Mouse (Mus musculus) c-Kit-positive CD71-positive TER-119-negative erythroid progenitor cells, embryonic 14.5 days (primary cell): Measurements from ENCODE around the gene Il17ra.
A peak's percentile ranks its signal among the peaks of the same experiment; 100 is the strongest.

ENCODE experiments used
- DNase-seq: peaks from one replicate; pipeline ENCODE4 v3.0.0-alpha.2; 2013; ENCODE audit warnings: low read depth

The Il17ra gene

DNA sequence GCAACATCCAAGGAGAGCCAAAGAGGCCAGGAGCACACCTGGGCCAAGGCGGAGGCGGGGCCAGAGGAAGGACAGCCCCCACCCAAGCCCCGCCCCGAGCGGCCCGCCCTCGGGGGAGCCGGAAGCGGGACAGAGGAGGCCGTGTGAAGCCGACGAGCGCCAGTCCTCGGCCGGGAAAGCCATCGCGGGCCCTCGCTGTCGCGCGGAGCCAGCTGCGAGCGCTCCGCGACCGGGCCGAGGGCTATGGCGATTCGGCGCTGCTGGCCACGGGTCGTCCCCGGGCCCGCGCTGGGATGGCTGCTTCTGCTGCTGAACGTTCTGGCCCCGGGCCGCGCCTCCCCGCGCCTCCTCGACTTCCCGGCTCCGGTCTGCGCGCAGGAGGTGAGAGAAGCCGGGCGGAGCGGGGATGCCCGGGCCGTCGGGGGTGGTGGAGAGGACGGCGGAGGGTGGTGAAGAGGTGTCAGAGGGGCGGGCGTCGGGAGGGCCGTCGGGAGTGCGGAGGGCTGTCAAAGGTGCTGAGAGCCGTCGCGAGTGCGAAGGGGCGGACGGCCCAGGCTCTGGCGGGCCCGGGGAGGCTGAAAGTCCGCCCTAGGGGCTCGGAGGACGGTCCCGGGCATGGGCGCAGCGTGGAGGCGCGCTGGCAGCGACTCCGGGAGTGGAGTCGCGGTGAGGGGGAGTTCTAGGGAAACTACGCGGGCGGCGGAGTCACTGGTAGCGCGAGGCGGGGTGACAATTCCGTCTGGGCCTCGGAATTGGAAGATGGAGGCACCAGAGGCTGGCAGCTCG is at the start of gene Il17ra:
Il17ra (plus strand) TSS at position 162 of the 786 bp plus-strand sequence.
- DNase-seq: peak; percentile 68

- no peak for DNase-seq
Observed at GRCm38 (mm10) chr6:120438161-120438560, 24.9 kb upstream of the Il17ra start.

DNA sequence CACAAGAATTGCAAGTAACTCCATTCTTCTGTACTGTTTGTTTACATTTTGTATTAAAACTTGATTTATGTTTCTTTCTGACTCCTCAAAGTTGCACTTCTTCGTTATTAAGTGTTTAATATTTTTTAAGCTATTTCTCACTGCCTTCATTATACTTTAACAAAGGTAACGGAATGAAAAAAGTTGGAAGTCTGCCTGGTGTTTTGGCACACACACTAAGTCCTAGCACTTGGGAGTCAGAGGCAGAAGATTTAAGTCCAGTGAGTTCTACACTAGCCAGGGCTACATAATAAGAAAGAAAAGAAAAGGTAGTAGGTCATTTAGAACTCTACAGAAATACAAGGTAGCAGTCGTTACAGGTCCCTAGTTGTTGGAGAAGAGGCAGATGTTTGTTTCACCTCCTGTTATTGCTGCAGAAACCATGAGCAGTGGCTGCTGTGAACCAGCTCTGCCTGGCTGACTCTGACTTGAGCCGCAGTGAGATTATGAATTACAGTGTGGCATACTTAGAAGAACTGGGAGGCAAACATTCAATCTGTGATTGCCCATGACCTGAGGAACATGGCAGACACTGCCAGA is 20.8 kb upstream of the Il17ra start:
- no peak for DNase-seq

- no peak for DNase-seq
Observed at GRCm38 (mm10) chr6:120443363-120444355, 19.4 kb upstream of the Il17ra start.

GRCm38 (mm10) chr6:120450208-120450607 is 12.8 kb upstream of the Il17ra start:
- no peak for DNase-seq

- no peak for DNase-seq
Observed at GRCm38 (mm10) chr6:120452384-120453102, 10.5 kb upstream of the Il17ra start.

- no peak for DNase-seq
Observed at GRCm38 (mm10) chr6:120453103-120453445, 10.0 kb upstream of the Il17ra start.

DNA sequence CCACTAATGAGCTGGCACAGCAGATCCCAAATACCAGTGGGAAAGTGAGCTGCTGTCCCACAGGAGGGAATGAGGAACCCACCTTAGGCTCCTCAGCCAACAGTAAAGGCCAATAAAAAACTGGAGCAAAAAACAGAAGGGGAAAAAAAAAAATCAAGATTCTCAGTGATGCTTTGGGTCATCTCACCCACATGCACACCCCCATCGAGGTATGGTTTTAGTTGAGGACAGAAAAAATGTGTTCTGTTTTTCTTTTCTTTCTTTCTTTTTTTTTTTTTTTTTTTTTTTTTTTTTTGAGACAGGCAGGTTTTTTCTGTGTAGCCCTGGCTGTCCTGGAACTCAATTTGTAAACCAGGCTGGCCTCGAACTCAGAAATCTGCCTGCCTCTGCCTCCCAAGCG is 9.5 kb upstream of the Il17ra start:
- no peak for DNase-seq

GRCm38 (mm10) chr6:120454627-120455077 is 8.4 kb upstream of the Il17ra start:
- no peak for DNase-seq

- no peak for DNase-seq
Observed at GRCm38 (mm10) chr6:120457074-120457473, 6.0 kb upstream of the Il17ra start.

DNA sequence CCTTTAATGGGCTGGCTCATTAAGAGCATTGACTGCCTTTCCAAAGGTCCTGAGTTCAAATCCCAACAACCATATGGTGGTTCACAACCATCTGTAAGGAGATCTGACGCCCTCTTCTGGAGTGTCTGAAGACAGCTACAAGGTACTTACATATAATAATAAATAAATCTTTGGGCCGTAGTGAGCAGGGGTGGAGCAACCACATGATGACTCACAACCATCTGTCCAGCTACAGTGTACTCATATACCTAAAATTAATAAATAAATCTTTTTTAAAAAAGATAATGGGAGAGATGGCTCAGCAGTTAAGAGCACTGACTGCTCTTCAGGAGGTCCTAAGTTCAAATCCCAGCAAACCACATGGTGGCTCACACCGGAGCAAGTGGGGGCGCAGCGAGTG is 5.3 kb upstream of the Il17ra start:
- no peak for DNase-seq

GRCm38 (mm10) chr6:120461217-120461616 is 1.8 kb upstream of the Il17ra start:
- no peak for DNase-seq

DNA sequence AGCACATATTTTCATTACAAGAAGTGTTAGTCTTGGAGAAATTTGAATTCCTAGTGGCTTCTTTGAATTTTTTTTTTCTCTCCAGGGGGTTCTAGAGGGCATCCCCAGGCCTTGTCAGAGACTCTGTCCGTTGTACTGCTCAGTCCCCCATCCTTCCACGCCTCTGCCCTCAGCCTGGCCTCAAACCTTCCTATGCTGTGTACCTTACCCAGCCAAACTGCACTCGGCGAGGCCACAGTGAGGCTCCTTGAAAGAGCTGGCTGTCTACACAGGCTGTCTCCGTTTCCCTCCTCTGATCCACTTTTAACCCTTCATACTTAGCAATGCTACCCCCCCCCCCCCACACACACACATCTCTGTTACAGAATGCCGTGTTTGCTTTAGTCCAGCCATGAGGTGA is 796 bp upstream of the Il17ra start:
- DNase-seq: no peak

DNA sequence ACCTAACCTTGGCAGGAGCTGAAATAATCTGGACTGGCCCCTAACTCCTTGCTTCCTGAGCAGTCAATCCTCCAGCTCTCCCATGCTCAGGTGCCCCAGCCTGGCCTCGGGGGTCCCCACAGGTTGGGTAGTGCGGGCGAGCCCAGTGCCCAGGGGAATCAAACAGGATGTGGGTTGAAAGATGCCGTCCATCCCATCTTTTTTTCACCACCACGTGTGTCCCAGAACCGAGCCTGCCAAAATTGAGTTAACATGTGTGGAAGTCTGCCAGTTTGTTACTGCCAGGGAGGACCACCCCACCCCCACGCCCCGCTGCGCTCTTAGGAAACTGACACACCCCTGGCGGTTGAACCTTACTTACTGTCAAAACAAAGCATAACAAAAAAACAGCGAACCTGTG is 837 bp downstream of the Il17ra start:
- peak; percentile 68 for DNase-seq

DNA sequence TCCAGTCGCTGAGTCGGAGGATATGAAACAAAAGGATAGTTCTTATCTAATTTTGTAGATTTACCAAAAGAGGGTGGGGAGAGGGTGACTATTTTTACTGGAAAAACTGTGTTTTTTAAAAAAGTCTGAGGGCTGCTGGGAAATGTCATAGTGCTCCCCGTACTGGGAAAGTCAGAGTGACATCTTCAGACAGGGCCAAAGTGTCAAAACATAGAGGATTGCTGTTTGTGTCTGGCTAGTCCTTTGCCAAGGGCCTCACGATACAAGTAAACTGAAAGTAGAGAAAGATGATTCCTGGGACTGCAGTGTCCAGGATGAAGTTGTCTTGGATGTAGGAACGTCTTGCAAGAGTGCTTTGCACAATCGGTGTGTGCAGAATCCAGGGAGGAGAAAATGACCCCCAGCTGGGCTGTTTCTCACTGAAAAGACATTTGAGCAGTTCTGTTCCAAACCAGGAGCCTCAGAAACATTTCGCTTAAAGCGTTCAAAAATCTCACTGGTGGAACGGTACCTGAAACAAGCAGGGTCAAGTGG is 1.4 kb downstream of the Il17ra start:
- DNase-seq: no peak

DNA sequence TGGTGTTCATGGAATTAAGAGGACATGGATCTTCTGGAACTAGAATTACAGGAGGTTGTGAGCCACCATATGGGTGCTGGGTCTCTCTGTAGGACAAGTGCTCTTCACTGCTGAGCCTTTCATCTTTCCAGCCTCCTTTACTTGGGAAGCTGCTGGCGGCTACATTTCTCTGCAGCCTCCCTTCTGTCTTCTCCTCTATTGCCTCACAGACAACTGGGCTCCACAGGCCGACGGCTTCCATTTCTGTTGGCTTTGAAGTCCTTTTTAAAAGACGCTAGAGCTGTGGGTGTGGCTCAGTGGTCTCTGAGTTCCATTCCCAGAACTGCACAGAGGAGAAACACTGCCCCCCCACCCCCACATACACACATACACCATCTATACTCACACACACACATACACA is 2.3 kb downstream of the Il17ra start:
- no peak for DNase-seq

- DNase-seq: no peak
Observed at GRCm38 (mm10) chr6:120466609-120467329, 3.7 kb downstream of the Il17ra start.

DNA sequence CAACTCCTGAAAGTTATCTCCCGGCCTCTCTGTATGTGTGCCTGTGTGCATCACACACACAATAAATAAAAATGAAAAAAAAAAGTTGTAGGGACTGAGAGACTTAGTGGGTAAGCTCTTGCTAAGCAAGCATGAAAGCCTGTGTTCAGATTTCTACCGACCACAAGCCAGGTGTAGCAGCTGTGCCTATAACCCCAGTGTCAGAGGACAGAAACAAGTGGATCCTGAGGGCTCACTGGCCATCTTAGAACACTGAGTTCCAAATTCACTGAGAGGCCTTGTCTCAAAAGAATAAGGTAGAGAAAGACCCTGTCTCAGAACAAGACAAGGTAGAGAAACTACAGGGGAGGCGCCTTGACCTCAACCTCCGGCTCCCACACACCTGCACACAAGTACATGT is 5.2 kb downstream of the Il17ra start:
- no peak for DNase-seq

DNA sequence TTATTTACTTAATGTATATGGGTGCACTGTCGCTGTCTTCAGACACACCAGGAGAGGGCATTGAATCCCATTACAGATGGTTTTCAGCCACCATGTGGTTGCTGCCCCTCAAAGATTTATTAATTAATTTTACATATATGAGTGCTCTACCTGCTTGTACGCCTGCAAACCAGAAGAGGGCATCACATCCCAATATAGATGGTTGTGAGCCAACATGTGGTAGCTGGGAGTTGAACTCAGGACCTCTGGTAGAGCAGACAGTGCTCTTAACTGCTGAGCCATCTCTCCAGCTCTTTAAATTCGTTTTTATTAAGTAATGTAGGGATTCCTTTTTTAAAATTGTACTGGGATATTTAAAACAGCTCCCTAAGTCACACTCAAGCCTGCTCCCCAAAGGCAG is 6.2 kb downstream of the Il17ra start:
- no peak for DNase-seq

DNA sequence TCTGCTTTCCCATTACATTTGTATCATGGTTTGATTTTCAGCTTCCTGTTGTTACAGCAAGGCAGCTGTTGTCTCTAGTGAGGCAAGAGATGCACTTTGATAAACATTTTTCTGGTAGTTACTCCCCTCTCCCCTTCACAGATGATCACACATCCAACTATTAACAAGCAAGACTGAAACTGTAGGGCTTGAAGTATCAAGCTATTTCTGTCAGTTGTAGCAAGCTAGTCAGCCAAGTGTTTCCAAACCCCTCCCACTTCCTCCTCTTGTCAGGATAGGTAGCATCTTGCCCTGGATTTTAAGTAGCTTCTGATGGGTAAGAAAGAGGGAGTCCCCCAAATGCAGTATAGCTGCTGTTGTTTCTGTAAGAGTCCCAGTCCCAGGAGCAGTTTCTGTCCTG is 6.7 kb downstream of the Il17ra start:
- no peak for DNase-seq

- DNase-seq: no peak
Observed at GRCm38 (mm10) chr6:120470666-120471065, 7.6 kb downstream of the Il17ra start.
